Mouse (Mus musculus): ENCODE data around the gene Tap1.
"Not testable (repeated sequence)": the region's sequence is repeated elsewhere in the genome, so short reads cannot be mapped to it uniquely, and the experiment has no call there.

Gene Tap1

GRCm38 (mm10) chr17:34225911-34226310 lies 38.6 kb downstream of the Tap1 start:
- DNase-seq (ENCODE audit: extremely low read depth, low read depth, low spot score), result not testable (repeated sequence)

GRCm38 (mm10) chr17:34230971-34231370 lies 43.6 kb downstream of the Tap1 start:
- not testable (repeated sequence) for DNase-seq (ENCODE audit: extremely low read depth, low read depth, low spot score)

GRCm38 (mm10) chr17:34232021-34232420 lies 44.7 kb downstream of the Tap1 start:
- DNase-seq (ENCODE audit: extremely low read depth, low read depth, low spot score), result not testable (repeated sequence)

GRCm38 (mm10) chr17:34234926-34235325 lies 47.6 kb downstream of the Tap1 start:
- no peak for DNase-seq (ENCODE audit: extremely low read depth, low read depth, low spot score)

- no peak for DNase-seq (ENCODE audit: extremely low read depth, low read depth, low spot score)
Measured at GRCm38 (mm10) chr17:34236691-34237090, 49.3 kb downstream of the Tap1 start.

- no peak for DNase-seq (ENCODE audit: extremely low read depth, low read depth, low spot score)
Measured at GRCm38 (mm10) chr17:34237741-34238140, 50.4 kb downstream of the Tap1 start.

- no peak for DNase-seq (ENCODE audit: extremely low read depth, low read depth, low spot score)
Measured at GRCm38 (mm10) chr17:34238706-34239105, 51.4 kb downstream of the Tap1 start, which contains the start of gene H2-Ob. Gene H2-Ob (plus strand): TSS chr17:34238903.

- DNase-seq (ENCODE audit: extremely low read depth, low read depth, low spot score), result no peak
Measured at GRCm38 (mm10) chr17:34239601-34240041, 52.3 kb downstream of the Tap1 start.

- DNase-seq (ENCODE audit: extremely low read depth, low read depth, low spot score), result no peak
Measured at GRCm38 (mm10) chr17:34240366-34240765, 53.0 kb downstream of the Tap1 start.

- no peak for DNase-seq (ENCODE audit: extremely low read depth, low read depth, low spot score)
Measured at GRCm38 (mm10) chr17:34240916-34241315, 53.6 kb downstream of the Tap1 start.

- DNase-seq (ENCODE audit: extremely low read depth, low read depth, low spot score), result no peak
Measured at GRCm38 (mm10) chr17:34244656-34245055, 57.3 kb downstream of the Tap1 start.

Data from fat pad, adult 2 months (tissue).